Mouse (Mus musculus) brain, embryonic 14.5 days (tissue): Measurements from ENCODE around the gene Lipa.

Source experiments
- CTCF ChIP-seq: fragments of 200-500 bp; IDR thresholded peaks from 2 replicates; pipeline ENCODE4 v1.5.1; 2012; ENCODE audit warnings: inconsistent platforms, mild to moderate bottlenecking, moderate library complexity, borderline replicate concordance; ENCODE audit not compliant: insufficient read depth, insufficient read length; ENCODE audit errors: extremely low read depth
- POLR2A ChIP-seq: fragments of 200-500 bp; IDR thresholded peaks from 2 replicates; pipeline ENCODE4 v1.6.1; 2012; ENCODE audit warnings: mild to moderate bottlenecking, inconsistent platforms, borderline replicate concordance; ENCODE audit not compliant: poor library complexity, insufficient read depth, insufficient read length, severe bottlenecking; ENCODE audit errors: extremely low read depth

- no peak for TF ChIP-seq CTCF
- TF ChIP-seq POLR2A, result no peak
Observed at GRCm38 (mm10) chr19:34516346-34516745, 10.9 kb downstream of the Lipa start.
